Mouse (Mus musculus) brown adipose tissue, adult 24 weeks (tissue): ENCODE measurements around the gene 1700023F06Rik. TPM values are rescaled to one million over a fixed set of nuclear protein-coding genes. Genes with fewer than 3 reads are reported as not detected.

Experiments used
- H3K27ac ChIP-seq: fragments of 200-500 bp; replicated peaks from 2 replicates; pipeline ENCODE4 v1.5.1; 2012; ENCODE audit warnings: low read depth, mild to moderate bottlenecking, low read length
- H3K4me1 ChIP-seq: fragments of 200-500 bp; 2 replicates; pipeline ENCODE4 v1.6.1; 2012; ENCODE audit warnings: low read length, mixed read lengths; ENCODE audit not compliant: control insufficient read depth, insufficient read depth, insufficient read length
- H3K4me3 ChIP-seq: fragments of 200-500 bp; 2 replicates; pipeline ENCODE4 v1.5.1; 2012; ENCODE audit warnings: low read depth, mild to moderate bottlenecking, low read length, moderate library complexity; ENCODE audit not compliant: insufficient read depth
- polyA plus RNA-seq: library from polyadenylated mRNA; stranded (reverse); fragments of >200 nt; gene quantifications from 2 replicates; pipeline ENCODE4 v1.2.4, GENCODE M21; 2012; ENCODE audit not compliant: missing spikeins, insufficient read depth, insufficient read length

1700023F06Rik gene
- polyA plus RNA-seq, 1 experiment: not detected

GRCm38 (mm10) chr11:103210291-103210690 is 1.9 kb upstream of the 1700023F06Rik start:
- Histone ChIP-seq H3K27ac (no peak overlapping the region), H3K4me3 (no peak overlapping the region), H3K4me1 (no peaks in the 10 kb centered on the region)

- Histone ChIP-seq H3K4me3 (no peak overlapping the region), H3K4me1 (no peaks in the 10 kb centered on the region)
Measured at GRCm38 (mm10) chr11:103206203-103206602, 2.2 kb downstream of the 1700023F06Rik start.

GRCm38 (mm10) chr11:103202376-103202775 is 6.0 kb downstream of the 1700023F06Rik start:
- Histone ChIP-seq H3K4me1 (no peaks in the 10 kb centered on the region), H3K4me3 (no peak overlapping the region), H3K27ac (no peak overlapping the region)

More at GRCm38 (mm10) chr11:103206203-103206602, 2.2 kb downstream of the 1700023F06Rik start:
- no peak overlapping the region for H3K27ac ChIP-seq

- Histone ChIP-seq H3K4me3 (no peak overlapping the region), H3K4me1 (no peaks in the 10 kb centered on the region), H3K27ac (no peak overlapping the region)
Measured at GRCm38 (mm10) chr11:103201664-103202063, 6.7 kb downstream of the 1700023F06Rik start.

- Histone ChIP-seq H3K27ac (no peak overlapping the region), H3K4me3 (no peak overlapping the region), H3K4me1 (no peaks in the 10 kb centered on the region)
Measured at GRCm38 (mm10) chr11:103198911-103199803, 9.2 kb downstream of the 1700023F06Rik start.

- Histone ChIP-seq H3K4me1 (no peaks in the 10 kb centered on the region), H3K27ac (no peak overlapping the region), H3K4me3 (no peak overlapping the region)
Measured at GRCm38 (mm10) chr11:103198339-103198738, 10.0 kb downstream of the 1700023F06Rik start.

- Histone ChIP-seq H3K4me3 (no peak overlapping the region), H3K4me1 (no peaks in the 10 kb centered on the region), H3K27ac (no peak overlapping the region)
Measured at GRCm38 (mm10) chr11:103197340-103197739, 11.0 kb downstream of the 1700023F06Rik start.

- no peak overlapping the region for H3K4me3 ChIP-seq
- H3K27ac ChIP-seq: no peak overlapping the region
- H3K4me1 ChIP-seq: no peaks in the 10 kb centered on the region
Measured at GRCm38 (mm10) chr11:103195656-103196055, 12.7 kb downstream of the 1700023F06Rik start.

GRCm38 (mm10) chr11:103195236-103195635 is 13.1 kb downstream of the 1700023F06Rik start:
- Histone ChIP-seq H3K4me1 (no peaks in the 10 kb centered on the region), H3K27ac (no peak overlapping the region), H3K4me3 (no peak overlapping the region)

- no peak overlapping the region for H3K4me3 ChIP-seq
- H3K27ac ChIP-seq: no peak overlapping the region
- no peaks in the 10 kb centered on the region for H3K4me1 ChIP-seq
Measured at GRCm38 (mm10) chr11:103193825-103194168, 14.6 kb downstream of the 1700023F06Rik start.

- H3K4me3 ChIP-seq: no peak overlapping the region
- no peak overlapping the region for H3K27ac ChIP-seq
- no peaks in the 10 kb centered on the region for H3K4me1 ChIP-seq
Measured at GRCm38 (mm10) chr11:103192956-103193824, 15.2 kb downstream of the 1700023F06Rik start.

GRCm38 (mm10) chr11:103192230-103192955 is 16.0 kb downstream of the 1700023F06Rik start:
- no peak overlapping the region for H3K27ac ChIP-seq
- H3K4me1 ChIP-seq: no peaks in the 10 kb centered on the region
- H3K4me3 ChIP-seq: no peak overlapping the region

- no peak overlapping the region for H3K27ac ChIP-seq
- H3K4me1 ChIP-seq: no peaks in the 10 kb centered on the region
- no peak overlapping the region for H3K4me3 ChIP-seq
Measured at GRCm38 (mm10) chr11:103184891-103185290, 23.5 kb downstream of the 1700023F06Rik start.

- Histone ChIP-seq H3K27ac (no peak overlapping the region), H3K4me3 (no peak overlapping the region), H3K4me1 (no peaks in the 10 kb centered on the region; the same call in 1 of the 2 replicates)
Measured at GRCm38 (mm10) chr11:103181911-103182310, 26.4 kb downstream of the 1700023F06Rik start.

- no peak overlapping the region for H3K27ac ChIP-seq
- no peaks in the 10 kb centered on the region; the same call in 1 of the 2 replicates for H3K4me1 ChIP-seq
- no peak overlapping the region for H3K4me3 ChIP-seq
Measured at GRCm38 (mm10) chr11:103181349-103181748, 27.0 kb downstream of the 1700023F06Rik start.
